Mouse (Mus musculus) cerebellum, postnatal 25 days (tissue): Measurements from ENCODE around the gene Mrvi1.
A peak's percentile ranks its signal among the peaks of the same experiment; 100 is the strongest.

ENCODE experiments used
- DNase-seq, 2 experiments: peaks; one replicate each; pipeline ENCODE4 v3.0.0; 2021; ENCODE audit warnings: mixed read lengths in 2 of 2

Mrvi1 gene

DNA sequence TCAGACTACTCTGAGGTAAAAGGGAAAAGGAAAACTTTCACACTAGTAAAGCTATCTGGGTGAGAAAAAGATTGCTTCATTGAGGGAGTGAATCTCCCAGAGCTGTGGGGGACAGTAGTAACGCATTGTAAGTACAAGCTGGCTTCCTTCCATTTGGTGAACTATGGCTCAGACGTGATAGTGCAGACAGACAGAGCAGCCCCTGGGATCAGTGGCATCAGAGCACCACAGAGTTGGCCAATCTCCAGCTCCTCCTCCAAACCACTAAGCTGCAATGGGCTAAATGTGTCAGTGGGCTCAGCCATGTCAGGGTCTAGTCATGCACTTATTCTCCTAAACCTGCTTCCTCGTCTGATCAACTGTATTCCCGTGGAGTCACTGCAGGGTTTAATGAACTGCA lies 158.7 kb downstream of the Mrvi1 start:
- DNase-seq, result no peak

DNA sequence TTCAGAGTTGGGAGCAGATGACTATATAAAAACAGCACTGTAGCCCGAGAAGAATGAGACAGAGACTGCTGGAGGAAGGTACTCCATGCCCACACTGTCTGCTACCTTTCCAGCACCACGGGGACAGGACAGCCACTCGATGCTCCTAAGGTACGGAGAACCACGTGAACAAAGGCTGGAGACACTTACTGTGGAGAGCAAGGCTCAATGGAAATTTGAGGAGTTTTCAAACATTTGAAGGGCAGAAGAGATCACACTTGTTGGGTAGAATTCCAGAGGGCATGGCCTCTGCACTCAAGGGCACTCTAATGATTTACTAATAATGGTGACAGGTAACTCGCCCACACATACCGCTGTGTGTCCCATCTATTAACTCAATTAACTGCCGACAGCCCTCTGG lies 159.2 kb downstream of the Mrvi1 start:
- DNase-seq, result no peak

DNA sequence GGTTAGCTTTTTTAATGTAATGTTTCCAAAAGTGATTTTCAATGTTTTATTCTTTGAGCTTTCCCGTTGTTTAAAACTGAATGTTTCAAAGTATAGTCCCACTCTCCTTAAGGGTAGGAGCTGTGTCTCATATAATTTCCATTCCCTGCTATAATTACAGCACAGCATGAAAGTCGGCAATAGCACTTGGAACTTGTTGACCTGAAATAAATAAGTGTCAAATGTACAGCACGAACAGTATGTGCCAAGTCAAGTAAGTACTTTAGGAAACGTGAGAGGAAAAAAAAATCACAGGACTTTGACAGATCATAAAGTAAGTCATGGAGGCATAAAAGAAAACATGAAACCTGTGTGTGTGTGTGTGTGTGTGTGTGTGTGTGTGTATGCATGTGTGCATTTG lies 160.2 kb downstream of the Mrvi1 start:
- DNase-seq, result no peak

DNA sequence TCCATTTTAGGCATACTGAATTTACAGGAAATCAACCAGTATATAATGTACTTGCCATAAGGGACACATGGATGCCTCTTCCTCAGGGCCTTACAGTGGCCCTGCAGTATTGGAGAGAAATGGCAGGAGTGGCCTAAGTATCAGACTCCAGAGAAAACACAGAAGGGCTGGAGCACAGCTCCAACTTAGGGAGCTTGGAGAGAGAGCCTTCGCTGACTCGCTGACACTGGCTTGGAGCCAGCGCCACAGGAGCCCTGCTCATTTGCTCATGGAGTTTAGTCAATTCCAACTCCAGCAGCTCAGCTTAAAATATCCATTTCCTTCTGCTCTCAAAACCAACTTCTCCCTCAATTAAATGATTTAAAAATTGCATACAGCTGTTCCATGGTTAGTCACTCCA lies 160.6 kb downstream of the Mrvi1 start:
- DNase-seq, result peak; percentile 69 to 81

DNA sequence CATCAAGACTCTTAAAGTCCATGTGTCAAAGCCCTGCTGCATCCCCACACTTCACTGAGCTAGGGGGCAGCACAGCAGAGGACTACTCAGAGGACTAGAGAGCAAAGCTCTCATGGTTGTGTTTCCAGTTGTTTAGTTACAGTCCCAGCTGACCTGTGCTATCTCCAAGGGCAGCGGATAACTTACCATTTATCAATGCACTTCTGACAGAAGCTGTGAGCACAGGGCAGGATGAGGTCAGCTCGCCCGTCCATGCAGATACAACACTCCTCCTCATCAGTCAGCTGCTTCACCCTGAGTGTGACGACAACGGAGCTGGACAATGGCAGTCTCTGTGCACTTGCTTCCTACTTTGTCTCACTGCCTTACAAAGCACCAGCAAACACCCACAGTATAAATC lies 161.2 kb downstream of the Mrvi1 start:
- peak in 1 of 2 experiments; percentile 5 for DNase-seq

DNA sequence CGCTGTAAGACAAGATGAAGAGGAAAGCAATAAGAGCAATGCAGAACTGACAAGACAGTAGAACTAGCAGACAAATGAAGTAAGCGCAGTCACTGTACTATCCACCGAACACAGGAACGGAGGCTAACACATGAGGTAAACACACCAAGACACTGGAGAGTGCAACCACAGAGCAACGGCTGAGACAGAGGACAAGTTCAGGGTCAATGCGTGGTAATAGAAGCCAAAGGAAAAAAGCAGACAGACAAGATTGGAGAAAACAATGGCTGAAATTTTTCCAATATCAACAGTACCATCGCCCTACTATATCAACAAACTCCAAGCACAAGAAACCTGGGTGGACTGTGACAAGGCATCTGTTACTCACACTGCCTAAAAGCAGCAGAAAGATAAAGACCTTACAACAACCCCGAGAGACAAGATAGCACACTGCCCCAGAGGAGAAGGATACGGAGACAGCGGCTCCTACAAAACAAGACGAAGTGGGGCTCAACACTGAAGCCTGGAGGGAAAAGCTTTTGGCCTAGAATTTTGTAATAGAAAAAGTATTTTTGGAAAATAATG lies 163.4 kb downstream of the Mrvi1 start:
- no peak for DNase-seq
